Mouse (Mus musculus) limb, embryonic 13.5 days (tissue): ENCODE data around the gene Toe1. TPM values are rescaled to one million over a fixed set of nuclear protein-coding genes. Genes with fewer than 3 reads are reported as not detected.
"Not testable (repeated sequence)": the region's sequence is repeated elsewhere in the genome, so short reads cannot be mapped to it uniquely, and the experiment has no call there.

Experiments used
- ATAC-seq: fragments of 200-750 bp; cut with Nextera tagmentation; 2 replicates; pipeline ENCODE4 v1.8.0; 2017; ENCODE audit warnings: low read depth, moderate number of reproducible peaks, moderate TSS enrichment; ENCODE audit not compliant: low FRiP score
- H3K27ac ChIP-seq: fragments of 300-500 bp; sonication (generic); 2 replicates; pipeline ENCODE4 v1.5.1; 2015; ENCODE audit warnings: inconsistent platforms, mild to moderate bottlenecking, moderate library complexity
- H3K27me3 ChIP-seq: fragments of 300-500 bp; sonication (generic); 2 replicates; pipeline ENCODE4 v1.6.1; 2015; ENCODE audit warnings: mild to moderate bottlenecking, inconsistent platforms
- H3K36me3 ChIP-seq: fragments of 300-500 bp; sonication (generic); 2 replicates; pipeline ENCODE4 v1.6.1; 2015; ENCODE audit warnings: inconsistent platforms, mild to moderate bottlenecking, moderate library complexity
- H3K4me1 ChIP-seq: fragments of 300-500 bp; sonication (generic); 2 replicates; pipeline ENCODE4 v1.6.1; 2015; ENCODE audit warnings: inconsistent platforms
- H3K4me2 ChIP-seq: fragments of 300-500 bp; sonication (generic); replicated peaks from 2 replicates; pipeline ENCODE4 v1.6.1; 2015; ENCODE audit warnings: inconsistent platforms, mild to moderate bottlenecking, moderate library complexity
- H3K4me3 ChIP-seq: fragments of 300-500 bp; sonication (generic); 2 replicates; pipeline ENCODE4 v1.5.1; 2015; ENCODE audit warnings: moderate library complexity, mild to moderate bottlenecking, inconsistent platforms
- H3K9ac ChIP-seq: fragments of 300-500 bp; sonication (generic); 2 replicates; pipeline ENCODE4 v1.6.1; 2015; ENCODE audit warnings: mild to moderate bottlenecking, inconsistent platforms
- H3K9me3 ChIP-seq: fragments of 300-500 bp; sonication (generic); 2 replicates; pipeline ENCODE4 v1.6.1; 2016; ENCODE audit warnings: inconsistent platforms
- WGBS: fragments of 180-500 bp; shearing (Covaris S2); methylation state at CpG from one replicate; pipeline ENCODE4 v1.1.7; 2015; 5-methylcytosine and 5-hydroxymethylcytosine counted together
- polyA plus RNA-seq: library from polyadenylated mRNA; unstranded; fragments of >200 nt; fragmentation: Nextera tagmentation; extraction: Ambion mirVana; gene quantifications from 2 replicates; pipeline ENCODE4 v1.2.1, GENCODE M21; 2015

Gene Toe1
- polyA plus RNA-seq = 40.4 and 41.2 TPM in 2 replicates

DNA sequence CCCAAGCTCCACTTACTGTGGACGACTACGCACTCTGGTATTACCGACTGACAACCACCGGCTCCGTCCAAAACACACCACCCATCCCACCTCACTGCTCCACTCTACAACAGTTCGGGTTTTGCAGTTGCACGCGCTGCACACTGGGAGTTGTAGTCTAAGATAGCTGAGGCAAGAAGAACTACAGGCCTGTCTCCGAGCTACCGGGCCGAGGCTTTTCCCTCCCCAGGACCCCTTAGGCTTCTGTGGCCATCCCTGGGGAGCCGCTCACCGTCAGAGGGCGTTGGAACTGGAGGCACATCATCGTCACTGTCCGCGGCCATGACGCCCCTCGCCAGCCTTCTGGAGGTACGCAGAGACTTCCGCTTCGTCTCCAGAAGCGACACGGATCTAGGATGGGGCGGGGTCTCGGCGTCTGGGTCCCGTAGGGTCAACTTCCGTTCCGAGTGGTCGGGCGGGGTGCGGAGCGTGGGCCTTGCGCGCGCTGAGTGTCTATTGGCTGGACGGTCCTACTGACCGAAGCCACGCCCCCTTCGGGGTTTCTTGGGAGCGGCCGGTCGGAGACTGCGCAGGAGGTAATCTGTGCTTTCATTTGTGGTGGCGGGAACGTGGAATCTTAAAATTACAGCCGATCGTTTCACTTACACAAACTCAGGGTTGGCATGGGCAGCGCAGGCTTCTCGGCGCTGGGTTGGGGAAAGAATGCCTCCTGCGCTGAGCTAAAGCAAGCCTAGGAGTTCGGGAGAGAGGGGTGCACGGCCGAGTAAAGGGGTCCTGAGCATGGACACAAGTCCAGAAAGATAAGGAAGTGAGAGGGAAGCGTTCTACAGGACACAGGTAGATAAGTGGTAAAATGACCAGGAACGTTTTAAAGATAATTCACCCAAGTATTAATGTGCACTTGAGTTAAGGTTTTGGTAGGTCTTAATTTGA is at the start of gene Toe1, which contains the start of gene Mutyh:
Gene Toe1 (minus strand): TSS at position 444 of the 933 bp plus-strand sequence.
Gene Mutyh (plus strand): TSS at position 527 of the 933 bp plus-strand sequence.
- peak within 1 kb of the TSS; percentile 81 for H3K9ac ChIP-seq
- no peaks in the 10 kb centered on the region for H3K9me3 ChIP-seq
- H3K4me3 ChIP-seq = peak within 1 kb of the TSS; percentile 77
- ATAC-seq = peak; percentile 97
- H3K27ac ChIP-seq = peak within 1 kb of the TSS; percentile 87
- no peaks in the 10 kb centered on the region for H3K27me3 ChIP-seq
- WGBS = under 1% methylated on average over 58 of the region's 58 CpGs
- peak within 1 kb of the TSS; percentile 78 for H3K4me2 ChIP-seq
- peaks cover 10% of the 10 kb centered on the region for H3K4me1 ChIP-seq
- peaks cover 36% of the 10 kb centered on the region for H3K36me3 ChIP-seq

DNA sequence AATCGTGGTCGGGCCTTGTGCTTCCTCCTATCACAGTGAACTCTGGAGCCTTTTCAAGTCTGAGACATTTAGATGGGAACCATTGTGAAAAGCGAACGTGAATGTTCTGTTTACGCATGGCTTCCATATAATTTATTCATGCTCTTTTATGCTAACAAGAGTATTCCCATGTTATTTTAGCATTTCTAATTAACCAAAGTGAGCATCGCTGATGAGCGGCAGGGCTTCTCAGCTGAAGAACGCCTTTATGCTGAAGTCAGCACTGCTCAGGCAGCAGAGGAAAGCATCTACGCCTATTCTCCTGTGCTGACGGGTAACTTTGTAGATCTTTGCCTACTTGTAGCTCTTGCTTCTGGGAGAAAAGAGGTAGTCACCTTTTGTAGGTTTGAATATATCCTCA is 49.8 kb upstream of the Toe1 start:
- H3K27ac ChIP-seq = no peak overlapping the region
- H3K36me3 ChIP-seq = no peaks in the 10 kb centered on the region
- no peak overlapping the region for H3K4me3 ChIP-seq
- no peak overlapping the region for H3K9ac ChIP-seq
- ATAC-seq = no peak
- H3K4me2 ChIP-seq = no peak overlapping the region
- H3K9me3 ChIP-seq = no peaks in the 10 kb centered on the region
- no peaks in the 10 kb centered on the region for H3K4me1 ChIP-seq
- WGBS = 94% methylated on average over 10 of the region's 10 CpGs
- no peaks in the 10 kb centered on the region for H3K27me3 ChIP-seq

DNA sequence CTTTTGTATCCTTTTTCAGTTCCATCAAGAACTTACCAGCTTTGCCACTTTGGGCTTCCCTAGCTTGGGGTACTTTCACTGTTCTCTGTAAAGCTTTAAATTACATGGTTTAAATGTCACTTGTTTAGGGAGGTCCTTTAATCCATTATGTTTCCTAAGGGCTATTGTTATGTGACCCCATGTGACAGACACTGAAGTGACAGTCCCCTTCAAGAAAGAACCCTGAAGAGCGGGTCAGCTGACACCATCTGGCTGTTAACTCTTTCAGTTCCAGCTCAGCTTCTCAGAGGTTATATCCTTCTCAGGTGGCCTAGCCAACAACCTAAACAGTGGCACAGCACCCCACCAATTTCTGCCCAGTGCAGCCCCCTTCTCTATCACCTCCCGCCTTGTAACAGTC is 46.8 kb upstream of the Toe1 start:
- H3K36me3 ChIP-seq = no peaks in the 10 kb centered on the region
- H3K4me2 ChIP-seq = no peak overlapping the region
- 0 out of 2 replicates have a peak, but pooled peaks cover 4% of the 10 kb centered on the region for H3K4me1 ChIP-seq
- H3K9me3 ChIP-seq = no peaks in the 10 kb centered on the region
- 30% methylated on average over 2 of the region's 2 CpGs for WGBS
- no peak for ATAC-seq
- no peaks in the 10 kb centered on the region for H3K27me3 ChIP-seq
- H3K4me3 ChIP-seq = no peak overlapping the region
- H3K27ac ChIP-seq = no peak overlapping the region
- no peak overlapping the region for H3K9ac ChIP-seq

DNA sequence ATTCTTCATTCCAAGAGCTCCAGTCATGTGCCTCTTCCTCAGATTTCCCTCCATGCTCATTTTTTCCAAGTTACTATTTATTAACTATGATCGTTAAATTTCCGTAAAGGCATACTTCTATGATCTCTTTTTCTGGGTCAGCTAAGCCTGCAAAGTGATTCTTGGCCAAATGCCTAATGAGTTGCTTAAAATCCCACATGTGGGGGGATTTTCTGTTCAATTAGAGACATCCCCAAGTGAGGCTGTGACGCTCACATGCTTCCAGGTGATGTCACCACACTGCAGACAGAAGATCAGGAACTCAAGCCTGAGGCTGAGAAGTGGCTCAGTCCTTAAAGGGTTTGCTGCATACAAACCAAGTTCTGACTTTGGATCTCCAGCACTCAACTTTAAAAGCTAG is 42.5 kb upstream of the Toe1 start:
- H3K9ac ChIP-seq = no peak overlapping the region
- no peaks in the 10 kb centered on the region for H3K36me3 ChIP-seq
- H3K27ac ChIP-seq = no peak overlapping the region
- 0 out of 2 replicates have a peak, but pooled peaks cover 4% of the 10 kb centered on the region for H3K4me1 ChIP-seq
- no peak for ATAC-seq
- no peaks in the 10 kb centered on the region for H3K27me3 ChIP-seq
- H3K9me3 ChIP-seq = no peaks in the 10 kb centered on the region
- H3K4me3 ChIP-seq = no peak overlapping the region
- H3K4me2 ChIP-seq = no peak overlapping the region
- WGBS = 64% methylated on average over 3 of the region's 3 CpGs

DNA sequence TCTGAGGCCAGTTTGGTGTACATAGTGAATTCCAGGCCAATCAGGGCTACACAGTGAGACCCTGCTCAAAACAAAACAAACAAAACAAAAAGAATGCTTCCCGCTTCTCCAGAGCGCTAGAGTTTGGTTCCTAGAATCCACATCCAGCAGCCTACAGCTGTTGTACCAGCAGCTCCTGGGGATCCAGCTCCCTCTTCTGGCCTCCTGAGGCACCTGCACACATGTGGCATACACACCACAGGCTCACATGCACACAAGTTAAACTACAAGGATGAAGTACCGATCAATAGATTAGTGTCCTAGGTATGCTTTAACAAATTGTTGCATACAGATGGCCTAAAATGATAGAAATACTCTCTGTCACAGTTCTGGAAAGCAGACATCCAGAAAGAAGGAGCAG is 36.9 kb upstream of the Toe1 start:
- no peak for ATAC-seq
- Histone ChIP-seq H3K27me3 (peaks cover 17% of the 10 kb centered on the region), H3K9ac (no peak overlapping the region), H3K4me2 (no peak overlapping the region), H3K27ac (no peak overlapping the region), H3K36me3 (no peaks in the 10 kb centered on the region), H3K4me3 (no peak overlapping the region), H3K4me1 (peaks cover 4% of the 10 kb centered on the region; the same call in 1 of the 2 replicates), H3K9me3 (no peaks in the 10 kb centered on the region)
- 96% methylated on average over 3 of the region's 3 CpGs for WGBS

DNA sequence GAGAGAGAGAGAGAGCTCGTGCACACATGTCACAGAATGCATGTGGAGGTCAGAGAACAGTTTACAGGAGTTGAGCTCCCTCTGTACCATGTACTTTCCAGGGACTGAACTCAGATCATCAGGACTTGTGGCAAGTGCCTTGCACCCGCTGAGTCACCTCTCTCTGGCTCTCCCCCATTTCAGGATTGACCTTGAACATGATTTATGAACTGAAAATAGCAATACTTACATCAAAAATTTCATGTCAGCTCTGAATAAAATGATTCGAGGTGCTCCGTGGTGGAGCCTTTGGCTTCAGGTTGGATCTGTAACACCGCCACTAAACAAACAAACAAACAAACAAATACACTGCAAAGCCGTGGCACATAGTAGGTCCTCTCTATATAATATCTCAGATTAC is 33.4 kb upstream of the Toe1 start:
- Histone ChIP-seq H3K27ac (no peak overlapping the region), H3K4me1 (peaks cover 4% of the 10 kb centered on the region; the same call in 1 of the 2 replicates), H3K4me3 (no peak overlapping the region), H3K4me2 (no peak overlapping the region), H3K36me3 (no peaks in the 10 kb centered on the region), H3K27me3 (peaks cover 22% of the 10 kb centered on the region), H3K9me3 (no peaks in the 10 kb centered on the region), H3K9ac (no peak overlapping the region)
- 83% methylated on average over 6 of the region's 6 CpGs for WGBS
- no peak for ATAC-seq

DNA sequence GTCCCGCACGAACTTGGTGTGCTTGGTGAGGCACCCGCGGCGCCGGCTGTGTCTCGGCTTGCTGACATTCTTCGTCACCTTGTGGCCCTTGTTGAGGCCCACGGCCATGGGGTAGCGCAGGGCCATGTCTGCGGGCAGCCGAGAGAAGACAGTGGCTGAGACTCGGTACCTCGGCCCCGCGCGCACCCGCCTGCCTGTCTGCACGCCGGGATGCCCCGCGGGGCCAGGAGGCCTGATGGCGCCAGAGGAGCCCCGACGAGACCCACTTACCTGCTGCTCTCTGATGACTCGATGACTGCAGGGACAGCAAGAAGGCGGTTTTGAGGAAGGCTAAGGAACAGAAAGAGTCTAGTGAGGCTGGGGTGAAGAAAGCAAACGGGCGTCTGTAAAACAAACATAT is 32.7 kb upstream of the Toe1 start:
- 26% methylated on average over 21 of the region's 29 CpGs for WGBS
- ATAC-seq = not testable (repeated sequence)

DNA sequence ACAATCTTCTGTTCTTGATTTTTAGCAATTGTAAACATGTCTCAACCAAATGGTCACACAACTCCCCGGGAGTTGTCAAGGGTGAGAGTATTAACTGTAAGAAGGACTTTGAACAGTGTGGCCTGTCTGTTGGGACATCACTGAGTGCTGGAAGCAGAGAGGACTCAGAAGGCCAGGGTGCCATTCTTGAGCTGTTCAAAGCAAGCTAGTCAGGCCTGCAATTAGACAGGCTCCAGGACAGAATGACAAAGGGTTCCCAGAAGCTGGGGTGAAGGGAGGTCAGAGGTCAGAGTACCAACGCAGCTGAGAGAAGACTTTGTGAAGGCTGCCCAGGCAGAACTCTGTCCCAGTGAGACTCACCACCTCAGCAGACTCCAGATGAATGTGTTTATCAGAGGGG is 31.6 kb upstream of the Toe1 start:
- no peak overlapping the region for H3K4me3 ChIP-seq
- no peak overlapping the region for H3K27ac ChIP-seq
- ATAC-seq = no peak
- no peaks in the 10 kb centered on the region for H3K9me3 ChIP-seq
- H3K36me3 ChIP-seq = no peaks in the 10 kb centered on the region
- no peak overlapping the region for H3K9ac ChIP-seq
- H3K27me3 ChIP-seq = peaks cover 22% of the 10 kb centered on the region
- H3K4me1 ChIP-seq = peaks cover 4% of the 10 kb centered on the region; the same call in 1 of the 2 replicates
- WGBS = 31% methylated on average over 2 of the region's 2 CpGs
- no peak overlapping the region for H3K4me2 ChIP-seq

More for the DNA sequence above, 32.7 kb upstream of the Toe1 start:
- not testable (repeated sequence) for H3K27ac ChIP-seq, H3K36me3 ChIP-seq, H3K4me1 ChIP-seq, H3K9me3 ChIP-seq, H3K9ac ChIP-seq
- H3K4me2 ChIP-seq = peak overlapping the region; percentile 54
- peak overlapping the region; percentile 24 for H3K4me3 ChIP-seq
- peaks cover 22% of the 10 kb centered on the region for H3K27me3 ChIP-seq

DNA sequence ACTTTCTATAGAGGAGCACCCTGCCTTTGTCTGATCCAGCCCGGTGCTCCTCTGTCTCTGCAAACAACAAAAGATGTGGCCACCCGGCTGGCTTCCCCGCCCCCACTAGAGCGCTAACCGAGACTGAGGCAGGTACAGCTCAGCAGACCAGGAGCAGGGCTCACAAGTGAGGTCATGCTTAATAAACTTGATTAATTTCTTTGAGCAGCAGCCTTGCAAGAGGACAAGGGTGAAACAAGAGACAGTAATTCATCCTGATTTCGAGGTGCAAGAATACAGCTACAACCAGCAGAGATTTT is 22.6 kb upstream of the Toe1 start:
- no peak overlapping the region for H3K27ac ChIP-seq
- WGBS = 22% methylated on average over 6 of the region's 6 CpGs
- no peaks in the 10 kb centered on the region for H3K27me3 ChIP-seq
- H3K9me3 ChIP-seq = no peaks in the 10 kb centered on the region
- peaks cover 6% of the 10 kb centered on the region for H3K4me1 ChIP-seq
- no peak overlapping the region for H3K4me3 ChIP-seq
- no peaks in the 10 kb centered on the region for H3K36me3 ChIP-seq
- no peak overlapping the region for H3K4me2 ChIP-seq
- no peak overlapping the region for H3K9ac ChIP-seq
- ATAC-seq = no peak

DNA sequence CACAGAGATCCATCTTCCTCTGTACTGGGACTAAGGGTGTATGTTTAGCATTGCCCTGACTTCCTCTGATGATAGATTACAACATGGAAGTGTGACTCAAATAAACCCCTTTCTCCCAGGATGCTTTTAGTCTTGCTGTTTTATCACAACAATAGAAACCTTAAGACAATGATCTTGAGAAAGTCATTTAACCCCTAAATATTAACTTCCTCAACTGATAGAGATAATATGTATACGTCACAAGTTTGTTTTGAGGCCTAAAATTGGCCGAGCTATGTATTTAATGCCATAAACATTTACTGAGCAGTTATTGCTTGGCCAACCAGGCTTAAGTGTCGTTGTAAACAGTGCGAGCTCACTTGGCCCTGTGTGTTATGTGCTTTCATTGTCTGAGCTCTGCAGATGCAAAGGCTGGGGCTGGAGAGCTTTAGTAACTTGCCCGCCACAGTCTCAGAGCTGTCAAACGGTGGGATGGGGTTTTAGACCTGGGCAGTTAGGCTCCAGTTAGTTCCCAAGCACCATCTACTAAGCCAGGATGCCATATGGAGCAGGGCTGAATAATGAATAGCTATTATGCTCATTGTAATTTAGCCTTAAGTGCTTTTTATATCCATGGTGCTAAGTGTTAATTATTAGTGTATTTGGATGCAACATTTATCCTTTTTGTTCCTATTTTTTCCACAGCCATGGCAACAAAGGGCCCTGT is 22.1 kb upstream of the Toe1 start:
- H3K27me3 ChIP-seq = no peaks in the 10 kb centered on the region
- no peak for ATAC-seq
- no peak overlapping the region for H3K27ac ChIP-seq
- H3K4me2 ChIP-seq = no peak overlapping the region
- no peaks in the 10 kb centered on the region for H3K9me3 ChIP-seq
- H3K4me1 ChIP-seq = peaks cover 6% of the 10 kb centered on the region
- no peaks in the 10 kb centered on the region for H3K36me3 ChIP-seq
- WGBS = 54% methylated on average over 6 of the region's 6 CpGs
- no peak overlapping the region for H3K4me3 ChIP-seq
- H3K9ac ChIP-seq = no peak overlapping the region

DNA sequence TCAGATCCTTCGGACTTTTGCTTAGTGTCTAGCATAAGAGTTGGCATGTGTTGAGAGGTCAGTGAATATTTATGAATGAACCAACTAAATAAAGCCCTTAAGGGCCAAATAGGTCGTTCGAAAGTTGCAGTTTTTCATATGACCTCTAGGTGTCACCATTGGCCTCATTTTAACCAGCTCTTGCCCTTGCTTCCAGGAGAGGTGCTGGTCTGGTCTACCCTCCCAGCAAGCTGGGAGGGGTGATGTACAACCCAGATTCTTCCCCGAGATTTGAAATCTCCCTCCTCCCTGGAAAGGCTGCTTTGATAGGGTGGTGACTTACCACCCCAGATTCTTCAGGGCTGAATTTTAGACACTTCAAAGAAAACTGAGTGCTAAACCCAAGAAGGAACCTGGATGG is 20.4 kb upstream of the Toe1 start:
- no peak overlapping the region for H3K27ac ChIP-seq
- H3K36me3 ChIP-seq = no peaks in the 10 kb centered on the region
- no peak overlapping the region for H3K9ac ChIP-seq
- no peak overlapping the region for H3K4me3 ChIP-seq
- 1% methylated on average over 4 of the region's 4 CpGs for WGBS
- no peak overlapping the region for H3K4me2 ChIP-seq
- no peaks in the 10 kb centered on the region for H3K9me3 ChIP-seq
- H3K27me3 ChIP-seq = no peaks in the 10 kb centered on the region
- peaks cover 12% of the 10 kb centered on the region for H3K4me1 ChIP-seq
- peak; percentile 33; the same call in 1 of the 2 replicates for ATAC-seq

DNA sequence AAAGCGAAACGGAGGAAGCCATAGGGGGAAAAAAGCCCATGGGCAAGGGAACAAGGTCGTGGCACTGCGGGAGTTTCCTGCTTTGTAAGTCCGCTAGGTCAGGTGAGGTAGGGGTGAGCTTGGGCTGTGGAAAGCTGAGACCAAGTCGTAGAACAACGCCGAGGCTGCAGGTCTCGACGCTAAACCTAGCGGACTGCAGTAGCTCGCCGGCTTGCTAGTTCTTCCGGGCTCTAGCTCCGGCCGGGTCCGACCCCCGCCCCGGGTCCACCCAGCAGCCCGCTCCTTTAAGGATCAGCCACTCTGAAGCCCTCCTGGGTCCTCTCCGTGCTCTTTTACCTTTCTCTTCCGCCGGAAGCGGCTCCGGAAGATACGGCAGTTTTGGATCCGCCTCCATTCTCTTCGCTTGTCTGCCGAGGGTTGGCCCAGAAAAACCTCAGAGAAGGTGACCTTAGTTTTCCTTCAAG is 17.1 kb upstream of the Toe1 start:
- Histone ChIP-seq H3K4me1 (peaks cover 21% of the 10 kb centered on the region), H3K27me3 (peaks cover 18% of the 10 kb centered on the region), H3K4me3 (peak overlapping the region; percentile 60), H3K36me3 (no peaks in the 10 kb centered on the region), H3K27ac (peak overlapping the region; percentile 70; the same call in 1 of the 2 replicates), H3K9ac (peak overlapping the region; percentile 81), H3K9me3 (no peaks in the 10 kb centered on the region), H3K4me2 (peak overlapping the region; percentile 74)
- WGBS = under 1% methylated on average over 29 of the region's 29 CpGs
- ATAC-seq = peak; percentile 38
